Mouse (Mus musculus): ENCODE results near the gene Safb2. TPM values are rescaled to one million over a fixed set of nuclear protein-coding genes. Genes with fewer than 3 reads are reported as not detected.
A peak's percentile ranks its signal among the peaks of the same experiment; 100 is the strongest.

Gene Safb2
- total RNA-seq, 2 experiments from 2014 or later, result 153 to 170 TPM

DNA sequence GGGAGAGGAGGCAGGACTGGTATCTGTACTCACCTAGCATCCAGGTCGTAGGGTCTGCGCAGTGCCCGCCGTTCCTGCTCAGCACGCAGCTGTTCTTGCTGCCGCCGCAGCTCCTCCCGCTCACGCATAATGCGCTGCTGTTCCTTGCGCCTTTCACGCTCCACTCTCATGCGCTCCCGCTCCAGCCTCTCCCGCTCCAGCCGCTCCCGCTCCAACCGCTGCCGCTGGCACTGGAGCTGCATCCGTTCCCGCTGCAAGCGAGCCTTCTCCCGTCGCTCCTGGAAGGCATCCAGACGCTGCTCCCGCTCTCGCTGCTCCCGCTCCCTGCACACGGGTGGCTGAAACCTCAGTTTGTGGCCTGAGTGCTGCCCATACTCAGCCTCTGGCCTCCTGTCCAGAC, 18.1 kb downstream of the Safb2 start:
- DNase-seq (ENCODE audit: low spot score in 2 of 2), result no peak

DNA sequence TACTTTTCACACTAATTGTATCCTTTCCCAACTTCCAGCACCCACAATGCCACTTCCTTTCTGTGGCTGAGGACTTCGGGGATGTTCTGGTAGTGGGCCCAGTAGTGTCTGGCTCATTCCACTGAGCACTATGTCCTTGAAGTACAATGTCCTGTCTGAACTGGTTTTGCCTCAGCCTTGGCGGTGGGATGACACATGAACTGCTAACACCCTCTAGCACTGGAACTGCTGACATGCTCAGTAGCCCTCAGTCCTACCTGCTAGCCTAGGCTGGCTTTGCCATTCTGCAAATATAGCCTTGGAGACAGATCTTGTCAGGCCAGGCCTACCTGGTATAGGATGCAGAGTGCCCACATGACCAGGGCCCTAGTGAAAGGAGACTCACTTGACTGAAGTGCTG, 22.5 kb downstream of the Safb2 start:
- no peak for DNase-seq (ENCODE audit: low spot score in 2 of 2)

DNA sequence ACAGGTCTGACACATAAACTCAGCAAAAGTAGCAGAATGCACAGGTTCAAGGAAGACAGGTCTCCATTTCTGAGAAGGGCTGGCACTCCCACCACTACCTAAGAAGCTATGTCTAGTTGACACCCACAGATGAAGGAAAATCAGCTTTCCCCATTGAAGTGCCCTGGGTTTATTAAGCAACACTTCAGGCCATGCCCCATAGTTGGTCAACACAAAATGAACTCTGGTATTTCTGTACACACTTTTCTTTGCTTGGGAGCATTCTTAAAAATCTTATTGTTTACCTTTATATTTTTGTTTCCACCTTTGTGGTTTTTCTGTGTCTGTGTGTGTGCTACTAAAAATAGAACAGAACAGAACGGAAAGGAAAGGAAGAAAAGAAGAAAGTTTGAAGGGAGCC, 24.3 kb downstream of the Safb2 start:
- no peak for DNase-seq (ENCODE audit: low spot score in 2 of 2)

DNA sequence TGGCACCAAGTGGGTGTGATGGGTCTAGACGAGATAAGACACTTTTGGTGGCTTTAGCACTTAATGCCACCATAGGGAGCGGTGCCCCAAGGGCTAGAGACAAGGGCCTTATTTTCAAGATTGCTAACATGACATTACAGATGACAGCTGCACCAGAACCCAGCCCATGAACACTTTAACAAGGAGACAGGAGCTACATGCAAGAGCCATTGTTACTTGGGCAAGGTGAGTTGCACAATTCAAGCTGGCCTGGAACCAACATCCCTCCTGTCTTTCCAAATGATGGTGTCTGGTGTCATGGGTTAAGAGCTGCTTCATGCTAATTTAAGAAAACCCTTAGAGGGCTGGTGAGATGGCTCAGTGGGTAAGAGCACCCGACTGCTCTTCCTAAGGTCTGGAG, 25.0 kb downstream of the Safb2 start:
- DNase-seq (ENCODE audit: low spot score in 2 of 2), result no peak

DNA sequence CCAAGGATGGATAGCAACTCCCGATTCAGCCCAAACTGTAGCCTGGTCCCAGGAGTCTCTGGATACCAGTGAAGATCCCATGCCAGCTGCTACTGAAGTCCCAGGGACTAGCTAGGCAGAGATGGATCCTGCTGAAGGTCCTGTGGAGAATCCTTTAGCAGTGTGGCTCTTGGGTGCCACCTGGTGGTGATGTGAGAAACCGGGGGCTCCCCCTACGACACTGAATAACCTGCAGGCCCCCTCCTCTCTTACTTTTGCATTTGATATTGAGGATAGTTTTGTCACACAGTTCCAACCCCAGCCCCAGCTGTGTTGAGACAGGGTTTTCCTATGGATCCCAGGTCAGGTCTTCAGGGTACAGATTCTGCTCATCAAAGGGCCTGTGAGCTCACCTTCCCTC, 25.9 kb downstream of the Safb2 start:
- peak; percentile 41 to 46 for DNase-seq (ENCODE audit: low spot score in 2 of 2)

DNA sequence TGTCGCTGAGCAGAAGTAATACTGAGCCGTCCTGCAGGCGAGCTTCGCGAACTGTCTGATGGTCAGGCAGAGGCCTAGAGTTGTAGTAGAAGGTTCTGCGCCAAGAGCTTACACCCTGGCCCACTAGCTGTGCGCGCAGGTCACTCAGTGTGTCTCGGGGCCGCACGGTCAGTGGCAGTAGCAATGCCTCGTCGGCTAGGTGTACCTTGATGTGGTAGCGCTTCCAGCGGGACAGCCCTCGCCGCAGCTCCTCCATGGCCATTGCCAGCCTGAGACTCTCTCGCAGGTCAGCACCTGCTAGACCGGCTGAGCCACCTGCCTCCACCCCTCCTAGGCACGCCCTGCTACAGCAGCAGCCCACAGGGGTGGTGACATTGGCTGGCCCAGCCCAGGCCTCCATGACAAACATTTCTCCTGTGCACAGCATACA, 30.2 kb downstream of the Safb2 start, which contains the start of gene Gm20219:
Gm20219 (minus strand) TSS at position 266 of the 430 bp plus-strand sequence.
- DNase-seq (ENCODE audit: low spot score in 2 of 2), result no peak

DNA sequence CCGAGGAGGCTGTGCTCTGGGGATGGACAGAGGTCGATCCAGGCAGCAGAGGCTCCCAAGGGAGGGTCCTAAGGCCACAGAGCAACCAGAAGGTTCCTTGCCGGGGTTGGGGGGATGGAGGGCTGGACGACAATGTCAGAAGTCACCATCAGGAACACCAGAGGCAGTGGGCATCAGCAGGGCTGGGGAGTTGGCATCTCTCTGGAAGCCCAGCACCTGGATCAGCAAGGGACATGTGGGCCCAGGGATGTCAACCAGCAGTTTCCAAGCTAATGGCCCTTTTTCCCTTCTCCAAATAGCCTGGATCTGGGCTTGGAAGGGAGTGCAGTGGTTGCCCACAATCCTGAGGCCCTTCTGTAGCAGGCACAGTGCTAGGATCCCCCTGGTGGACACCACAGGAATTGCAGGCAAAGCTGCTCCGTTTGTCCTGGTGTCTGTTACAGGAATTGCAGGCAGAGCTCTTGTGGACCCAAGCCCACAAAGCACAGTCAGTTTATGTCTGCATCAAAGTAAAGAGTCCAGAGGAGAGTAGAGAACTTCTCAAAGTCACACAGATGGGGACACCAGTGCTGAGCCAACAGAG, 31.5 kb downstream of the Safb2 start:
- DNase-seq (ENCODE audit: low spot score in 2 of 2), result no peak

DNA sequence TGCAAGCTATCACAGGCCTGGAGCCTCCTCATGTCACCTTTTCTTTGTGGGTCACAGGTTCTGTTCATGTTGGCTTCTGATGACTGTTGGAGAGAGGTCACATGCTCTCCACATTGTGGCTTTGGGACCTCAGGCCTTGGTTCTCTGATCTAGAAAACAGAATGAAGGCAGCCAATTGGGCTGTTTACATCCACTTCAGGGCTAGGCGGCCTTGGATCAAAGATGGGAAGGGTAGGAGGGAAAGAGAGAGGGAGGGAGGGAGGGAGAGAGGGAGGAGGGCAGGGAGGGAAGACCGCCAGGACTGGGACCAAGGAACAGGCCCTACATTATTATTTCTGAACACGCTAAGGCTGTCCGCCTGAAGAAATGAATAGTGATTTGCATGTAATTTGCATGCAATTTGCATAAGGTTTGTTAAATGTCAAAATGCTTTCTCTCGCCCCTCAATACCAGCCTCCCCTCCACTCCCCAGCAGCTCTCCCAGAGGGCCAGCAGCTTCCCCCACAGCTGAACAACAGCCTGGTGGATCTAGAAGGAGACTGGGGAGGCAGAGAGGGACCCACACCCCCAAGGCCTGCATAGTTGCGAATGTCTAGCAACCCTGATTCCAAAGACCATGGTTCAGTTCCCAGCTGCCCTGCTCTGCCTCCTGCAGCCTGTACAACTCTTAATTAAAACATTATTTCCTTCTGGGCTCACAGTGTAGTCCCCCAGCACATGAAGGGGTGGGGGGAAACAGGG, 32.4 kb downstream of the Safb2 start:
- DNase-seq (ENCODE audit: low spot score in 2 of 2), result no peak

DNA sequence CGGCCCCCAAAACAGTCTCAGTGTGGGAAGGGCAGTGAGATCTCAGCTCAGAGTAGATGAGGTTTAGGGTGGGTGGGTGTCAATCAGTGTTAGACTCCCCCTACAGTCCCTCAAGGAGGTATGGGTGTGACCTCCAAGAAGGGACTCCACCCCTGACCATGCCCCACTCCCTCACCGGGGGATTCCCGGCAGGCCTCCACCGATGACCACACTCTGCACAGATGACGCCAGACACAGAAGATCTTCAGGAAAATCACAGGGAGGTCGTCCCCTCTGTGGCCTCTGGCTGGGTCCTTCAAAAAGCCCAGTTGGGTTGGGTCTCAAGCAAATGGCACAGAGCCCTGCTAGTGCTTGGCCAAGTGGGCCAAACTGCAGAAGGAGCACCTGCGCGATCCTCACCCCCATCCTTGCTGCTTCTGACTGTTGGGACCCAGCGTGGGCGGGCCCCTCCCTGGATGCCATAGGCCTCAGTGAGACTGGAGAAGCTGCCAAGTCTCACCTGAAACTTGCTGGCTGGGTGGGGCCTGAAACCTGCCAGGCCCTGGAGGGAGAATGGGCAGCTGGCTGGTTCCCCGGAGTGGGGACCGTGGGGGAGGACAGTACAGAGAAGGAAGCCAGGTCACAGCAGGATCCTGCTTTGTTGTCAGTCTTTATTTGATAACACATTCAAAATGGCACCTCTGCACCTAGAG, 33.5 kb downstream of the Safb2 start:
- no peak for DNase-seq (ENCODE audit: low spot score in 2 of 2)

DNA sequence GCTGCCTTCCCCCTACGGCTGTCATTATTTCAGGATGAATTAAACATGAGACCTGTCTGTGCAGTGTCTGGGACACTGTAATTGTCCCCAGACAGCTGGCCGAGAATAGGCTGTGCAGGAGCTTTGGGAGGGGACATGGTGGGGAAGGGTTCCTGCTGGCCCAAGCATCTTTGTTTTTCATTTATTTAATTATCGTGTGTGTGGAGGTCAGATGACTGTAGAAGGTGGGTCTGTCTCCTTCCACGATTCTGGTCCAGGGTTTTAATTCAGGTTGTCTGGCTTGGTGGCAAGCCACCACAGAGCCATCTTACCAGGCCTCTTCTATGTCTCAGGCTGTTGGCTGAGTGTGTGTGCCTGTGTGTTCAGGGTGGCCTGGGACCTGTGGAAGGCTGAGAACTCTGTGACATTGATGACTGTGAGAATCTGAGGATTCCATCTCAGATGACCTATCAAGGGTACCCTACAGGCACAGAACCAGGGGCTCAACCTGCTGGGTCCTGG, 35.7 kb downstream of the Safb2 start:
- no peak for DNase-seq (ENCODE audit: low spot score in 2 of 2)

DNA sequence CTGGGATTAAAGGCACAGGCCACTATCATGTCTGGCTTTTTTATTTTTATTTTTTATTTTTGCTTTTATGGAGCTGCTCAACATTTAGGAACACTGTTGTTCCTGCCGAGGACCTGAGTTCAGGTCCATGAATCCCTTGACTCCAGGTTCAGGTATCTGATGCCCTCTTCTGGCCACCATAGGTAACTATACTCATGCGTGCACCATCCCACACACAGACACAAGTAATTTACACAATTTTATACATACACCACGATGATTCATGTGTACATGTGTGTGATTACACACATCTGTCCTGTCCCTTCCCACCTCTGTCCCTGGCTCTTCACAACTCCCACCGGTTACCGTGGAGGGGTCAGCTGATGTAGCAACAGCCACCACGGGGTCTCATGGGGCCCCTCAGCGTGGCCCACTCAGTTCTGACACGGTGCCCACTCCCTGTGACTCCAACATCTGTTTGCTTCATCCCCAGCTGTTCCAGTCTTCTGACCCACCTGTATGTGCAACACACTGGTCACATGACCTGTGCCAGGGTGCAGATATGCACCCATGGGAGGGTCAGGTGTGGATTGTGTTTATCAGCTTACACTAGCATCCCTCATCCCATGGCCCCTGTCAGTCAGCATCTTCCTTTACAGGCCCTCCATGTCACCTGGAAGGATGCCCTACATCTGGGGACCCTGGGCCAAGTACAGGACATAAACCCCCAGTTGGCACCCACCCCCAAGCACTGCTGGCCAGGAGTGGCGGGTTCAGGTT, 36.4 kb downstream of the Safb2 start:
- DNase-seq (ENCODE audit: low spot score in 2 of 2), result no peak

DNA sequence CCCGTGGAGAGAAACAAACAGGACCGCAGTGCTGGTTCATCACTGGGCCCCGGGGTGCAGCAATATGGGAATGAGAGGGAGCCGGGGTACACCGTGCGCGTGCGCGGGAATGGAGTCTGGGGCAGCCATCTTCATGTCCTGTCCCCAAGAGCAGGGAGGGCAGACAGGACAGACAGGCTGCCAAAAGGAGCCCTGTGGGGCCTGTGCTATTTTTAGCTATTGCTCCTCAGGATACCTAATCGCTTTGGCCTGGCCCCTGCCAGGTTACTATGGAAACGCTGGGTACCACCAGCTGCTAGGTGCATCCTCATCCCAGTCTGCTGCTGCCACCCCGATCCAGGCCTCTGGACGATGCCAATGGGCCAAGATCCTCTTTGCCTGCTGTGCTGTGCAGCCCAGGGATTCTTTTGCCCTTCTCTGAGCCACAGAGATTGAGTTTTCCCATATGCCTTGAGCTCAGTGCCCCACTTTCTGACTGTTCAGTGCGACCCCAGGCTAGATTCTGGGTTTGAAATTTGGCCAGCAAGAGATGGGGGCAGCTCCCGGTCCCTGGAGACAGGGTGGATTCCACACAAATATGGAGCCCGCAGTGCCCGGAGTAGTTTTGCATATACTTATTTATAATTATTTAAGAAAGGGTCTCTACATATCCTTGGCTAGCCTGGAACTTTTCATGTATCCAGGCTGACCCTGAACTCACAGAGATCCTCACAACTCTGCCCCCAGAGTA, 37.1 kb downstream of the Safb2 start:
- DNase-seq (ENCODE audit: low spot score in 2 of 2), result no peak

DNA sequence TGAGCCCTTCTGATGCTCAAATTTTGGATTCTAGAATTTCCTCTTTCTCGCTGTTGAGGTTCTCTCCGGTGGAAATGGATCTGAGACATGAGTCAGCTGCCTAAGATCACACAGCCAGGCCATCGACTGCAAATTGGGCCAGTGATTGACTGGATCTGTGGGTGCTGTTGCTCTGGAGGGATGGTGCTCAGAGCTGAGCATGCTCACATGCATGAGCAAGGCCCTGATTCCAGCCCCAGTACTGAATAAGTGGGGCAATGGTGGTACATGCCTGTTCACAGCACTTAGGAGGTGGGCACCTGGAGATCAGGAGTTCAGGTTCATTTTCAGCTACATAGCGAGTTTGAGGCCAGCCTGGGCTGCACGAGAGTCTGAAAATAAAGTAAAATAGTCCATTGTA, 37.8 kb downstream of the Safb2 start:
- DNase-seq (ENCODE audit: low spot score in 2 of 2), result no peak

DNA sequence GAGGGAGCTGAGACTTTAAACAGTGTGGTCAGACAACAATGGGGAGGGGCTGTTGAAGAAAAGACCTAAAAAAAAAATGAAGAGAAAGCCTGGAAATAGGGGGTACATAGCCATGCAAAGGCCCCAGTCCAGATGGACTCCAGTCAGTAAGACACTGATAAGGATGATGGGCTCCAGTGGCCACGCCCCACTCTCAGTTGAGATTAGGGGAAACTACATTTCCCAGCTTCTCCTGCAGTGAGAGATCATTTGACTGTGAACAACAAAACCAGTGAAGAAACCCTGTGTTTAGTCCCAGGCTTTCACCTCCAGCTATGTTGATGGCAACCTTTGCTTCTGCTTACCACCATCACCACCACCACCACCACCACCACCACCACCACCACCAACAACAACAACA, 38.4 kb downstream of the Safb2 start:
- no peak for DNase-seq (ENCODE audit: low spot score in 2 of 2)

DNA sequence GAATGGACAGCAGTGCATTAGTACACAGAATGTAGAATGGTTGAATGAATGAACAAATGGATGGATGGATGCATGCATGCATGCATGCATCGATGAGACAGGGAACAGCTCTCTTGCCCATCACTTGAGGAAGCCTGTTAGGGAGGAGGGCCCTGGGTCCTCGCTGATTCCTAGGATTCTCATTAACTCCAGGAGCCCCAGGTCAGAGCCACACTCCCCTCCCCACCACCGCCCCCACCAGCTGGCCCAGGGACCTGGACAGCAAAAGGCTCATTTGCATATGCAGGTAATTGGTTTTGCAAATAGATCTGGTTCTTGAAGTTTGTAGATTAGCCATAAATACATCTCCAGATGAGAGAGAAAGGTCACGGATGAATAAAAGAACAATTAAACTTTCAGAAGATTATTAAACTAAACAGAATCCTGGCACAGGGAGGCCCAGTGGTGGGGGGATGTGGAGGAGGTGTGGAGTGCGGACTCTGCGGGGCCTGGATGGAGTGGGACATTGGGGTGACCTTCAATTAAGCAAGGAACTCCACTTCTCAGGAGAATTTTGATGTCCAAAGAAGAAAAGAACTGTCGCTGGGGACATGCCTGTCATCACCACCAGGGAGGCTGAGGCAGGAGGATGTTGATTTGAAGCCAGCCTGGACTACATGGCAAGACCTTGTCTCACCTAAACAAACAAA, 39.5 kb downstream of the Safb2 start:
- DNase-seq (ENCODE audit: low spot score in 2 of 2), result no peak

DNA sequence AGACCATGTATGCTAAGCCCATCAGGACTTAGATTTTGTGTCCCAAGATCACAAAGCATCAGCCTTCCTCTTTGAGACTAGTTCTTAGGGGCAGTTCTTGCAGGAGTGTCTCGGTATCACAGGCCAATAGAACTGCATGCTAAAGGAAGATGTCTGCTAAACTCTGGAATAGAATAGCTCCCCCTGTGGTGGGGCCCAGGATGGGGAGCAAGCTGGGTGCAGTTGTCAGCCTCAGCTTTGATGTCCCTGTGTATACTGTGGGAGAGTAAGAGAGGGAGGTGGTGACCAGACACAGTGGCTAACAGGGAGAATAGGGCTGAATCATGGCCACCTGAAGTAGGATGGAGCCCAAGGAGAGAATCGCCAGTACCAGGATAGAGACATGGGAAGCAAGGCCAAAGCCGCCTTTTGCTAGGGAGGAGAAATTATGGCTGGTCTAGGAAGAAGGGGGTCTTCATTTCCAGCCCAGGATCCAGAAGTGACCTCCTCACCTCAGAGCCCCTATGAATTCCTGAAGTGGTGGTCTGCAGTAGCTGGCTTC, 40.6 kb downstream of the Safb2 start:
- no peak for DNase-seq (ENCODE audit: low spot score in 2 of 2)

DNA sequence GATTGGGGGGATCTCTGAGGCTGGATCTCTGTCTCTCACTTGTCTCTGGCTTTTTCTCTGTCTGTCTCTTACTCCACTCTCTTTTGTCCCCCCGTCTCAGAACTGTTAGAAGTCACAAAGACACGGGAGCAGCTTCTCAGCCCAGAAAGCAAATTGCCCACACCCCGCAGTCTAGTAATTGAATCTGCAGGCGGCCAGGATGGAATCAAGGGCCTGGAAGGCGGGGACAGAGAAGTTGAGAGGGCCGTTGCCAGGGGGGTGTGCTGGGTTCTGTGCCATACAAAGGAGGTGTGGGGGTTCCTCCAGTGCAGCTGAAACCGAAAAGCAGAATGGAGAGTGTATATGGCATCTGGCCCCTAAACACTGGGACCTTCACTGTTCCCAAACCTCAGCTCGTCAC, 41.6 kb downstream of the Safb2 start:
- no peak for DNase-seq (ENCODE audit: low spot score in 2 of 2)

DNA sequence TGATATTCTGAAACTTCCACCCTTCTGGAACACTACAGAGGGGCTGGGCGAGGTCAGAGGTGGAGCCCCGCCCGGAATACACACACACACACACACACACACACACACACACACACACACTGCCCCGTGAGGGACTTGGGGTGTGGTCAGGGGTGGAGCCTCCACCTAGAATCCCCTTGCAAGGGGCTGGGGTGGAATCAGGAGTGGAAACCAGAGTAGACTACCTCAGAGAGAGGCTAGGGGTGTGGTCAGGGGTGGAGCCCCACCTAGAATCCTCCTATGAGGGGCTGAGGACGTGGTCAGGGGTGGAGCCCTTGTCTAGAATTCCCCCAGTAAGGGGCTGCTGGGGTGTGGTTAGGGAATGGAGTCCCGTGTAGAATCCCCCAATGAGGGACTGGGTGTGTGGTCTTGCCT, 43.8 kb downstream of the Safb2 start:
- DNase-seq (ENCODE audit: low spot score in 2 of 2), result no peak

DNA sequence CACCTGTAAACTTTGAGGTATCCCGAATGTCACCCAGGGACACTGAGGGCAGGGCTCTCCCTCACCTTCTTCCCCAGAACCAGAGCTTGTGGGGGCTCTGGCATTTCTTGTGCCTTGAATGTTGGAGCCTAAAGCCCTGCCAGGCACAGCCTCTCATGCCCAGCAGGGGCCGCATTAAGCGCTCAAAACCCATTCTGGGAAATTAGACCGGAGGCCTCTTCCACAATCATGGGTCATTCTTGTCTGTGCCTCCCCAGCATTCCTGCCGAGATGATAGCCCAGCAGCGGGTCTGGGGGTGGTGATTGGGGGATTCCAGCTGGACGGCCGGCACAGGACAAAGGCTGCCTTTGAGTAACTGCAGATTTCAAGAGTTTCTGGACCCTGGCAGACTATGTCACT, 46.5 kb downstream of the Safb2 start:
- DNase-seq (ENCODE audit: low spot score in 2 of 2), result no peak

DNA sequence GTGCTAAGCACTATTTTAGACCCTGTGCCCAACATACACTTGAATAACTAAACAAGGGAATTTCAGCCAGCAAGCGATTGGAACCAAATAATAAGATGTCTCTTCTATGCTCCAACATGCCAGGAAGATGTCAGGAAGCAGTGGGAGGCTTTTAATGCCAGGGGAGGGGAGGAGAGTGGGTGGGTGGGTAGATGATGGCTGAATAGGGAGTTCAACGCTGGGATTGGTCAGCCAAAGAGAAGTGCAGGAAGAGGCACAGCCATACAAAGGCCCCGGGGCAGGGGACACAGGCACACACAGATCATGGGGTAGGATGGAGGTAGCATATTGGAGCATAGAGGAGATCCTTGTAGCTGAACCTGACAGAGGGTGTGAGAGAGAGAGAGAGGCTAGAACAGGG, 47.5 kb downstream of the Safb2 start:
- no peak for DNase-seq (ENCODE audit: low spot score in 2 of 2)

Measured in adrenal gland, postnatal 4 days (tissue).